Mouse (Mus musculus) cortical plate, adult 2 months (tissue): Measurements from ENCODE around the gene Ppp1r1b. TPM values are rescaled to one million over a fixed set of nuclear protein-coding genes. Genes with fewer than 3 reads are reported as not detected.

Experiments
- H3K27ac ChIP-seq: fragments of 200-500 bp; 2 replicates; pipeline ENCODE4 v1.5.1; 2012; ENCODE audit warnings: low read length, control low read depth, inconsistent platforms; ENCODE audit not compliant: insufficient read depth
- H3K4me1 ChIP-seq: fragments of 200-500 bp; 2 replicates; pipeline ENCODE4 v1.6.1; 2011; ENCODE audit warnings: low read length; ENCODE audit not compliant: control insufficient read depth, insufficient read depth
- H3K4me3 ChIP-seq: fragments of 200-500 bp; 2 replicates; pipeline ENCODE4 v1.5.1; 2011; ENCODE audit warnings: mild to moderate bottlenecking, low read length, control low read depth; ENCODE audit not compliant: insufficient read depth
- CTCF ChIP-seq: fragments of 200-500 bp; IDR thresholded peaks from 2 replicates; pipeline ENCODE4 v1.5.1; 2011; ENCODE audit warnings: mild to moderate bottlenecking, control low read depth, low read length; ENCODE audit not compliant: insufficient read depth; ENCODE audit errors: extremely low read depth
- POLR2A ChIP-seq: fragments of 200-500 bp; IDR thresholded peaks from 2 replicates; pipeline ENCODE4 v1.6.1; 2011; ENCODE audit warnings: mild to moderate bottlenecking, low read length, control low read depth; ENCODE audit not compliant: insufficient read depth; ENCODE audit errors: extremely low read depth
- polyA plus RNA-seq: library from polyadenylated mRNA; depleted of rRNA; stranded (reverse); fragments of >200 nt; gene quantifications from 2 replicates; pipeline ENCODE4 v1.2.3, GENCODE M21; 2012; rRNA removed

Ppp1r1b gene
- 127 and 322 TPM in 2 replicates for polyA plus RNA-seq

DNA sequence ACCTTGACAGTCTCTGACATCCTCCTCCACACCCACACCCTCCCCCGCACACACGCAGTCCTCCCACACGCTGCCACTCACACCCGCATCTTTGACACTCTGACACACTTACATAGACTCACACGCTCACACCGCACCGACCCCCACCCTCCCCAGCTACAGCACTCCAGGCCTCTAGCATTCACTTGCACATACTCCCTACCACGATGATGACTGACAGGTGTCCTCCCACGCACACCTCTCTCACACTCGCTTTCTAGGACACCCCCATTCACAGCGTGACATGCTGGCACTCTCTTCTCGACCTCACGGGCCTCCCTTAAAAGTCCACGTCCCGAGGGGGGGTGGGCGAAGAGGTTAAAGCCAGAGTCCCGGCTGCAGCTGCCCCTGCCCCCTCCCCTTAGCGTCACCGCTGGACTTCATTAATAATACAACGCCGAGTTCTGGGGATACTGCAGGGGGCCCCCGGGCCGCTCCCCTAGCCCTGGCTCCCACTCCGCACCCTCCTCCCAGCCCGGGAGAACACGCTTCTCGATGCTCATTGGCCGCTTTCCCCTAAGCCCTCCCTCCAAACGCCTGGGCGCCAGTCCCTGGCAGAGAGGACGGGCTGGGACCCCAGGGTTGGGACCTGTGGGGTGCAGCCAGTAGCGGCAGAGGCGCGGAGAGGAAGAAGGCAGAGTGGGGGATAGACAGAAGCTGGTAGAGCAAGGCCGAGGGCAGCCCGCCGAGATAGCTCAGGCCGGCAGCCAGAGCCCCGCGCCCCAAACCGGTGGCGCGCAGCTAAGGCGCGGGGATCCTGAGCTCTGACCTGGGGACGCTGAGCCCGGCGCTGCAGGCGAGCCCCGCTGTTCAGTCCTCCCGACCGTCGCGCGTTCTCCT lies at the start of gene Ppp1r1b:
Gene Ppp1r1b, plus strand, starts transcription at position 322 of the 879 bp plus-strand sequence.
- TF ChIP-seq CTCF (no peak), POLR2A (no peak)
- H3K4me3 ChIP-seq = peak within 1 kb of the TSS; percentile 96
- peak within 1 kb of the TSS; percentile 78 for H3K27ac ChIP-seq
- peaks cover 5% of the 10 kb centered on the region; the same call in 1 of the 2 replicates for H3K4me1 ChIP-seq

DNA sequence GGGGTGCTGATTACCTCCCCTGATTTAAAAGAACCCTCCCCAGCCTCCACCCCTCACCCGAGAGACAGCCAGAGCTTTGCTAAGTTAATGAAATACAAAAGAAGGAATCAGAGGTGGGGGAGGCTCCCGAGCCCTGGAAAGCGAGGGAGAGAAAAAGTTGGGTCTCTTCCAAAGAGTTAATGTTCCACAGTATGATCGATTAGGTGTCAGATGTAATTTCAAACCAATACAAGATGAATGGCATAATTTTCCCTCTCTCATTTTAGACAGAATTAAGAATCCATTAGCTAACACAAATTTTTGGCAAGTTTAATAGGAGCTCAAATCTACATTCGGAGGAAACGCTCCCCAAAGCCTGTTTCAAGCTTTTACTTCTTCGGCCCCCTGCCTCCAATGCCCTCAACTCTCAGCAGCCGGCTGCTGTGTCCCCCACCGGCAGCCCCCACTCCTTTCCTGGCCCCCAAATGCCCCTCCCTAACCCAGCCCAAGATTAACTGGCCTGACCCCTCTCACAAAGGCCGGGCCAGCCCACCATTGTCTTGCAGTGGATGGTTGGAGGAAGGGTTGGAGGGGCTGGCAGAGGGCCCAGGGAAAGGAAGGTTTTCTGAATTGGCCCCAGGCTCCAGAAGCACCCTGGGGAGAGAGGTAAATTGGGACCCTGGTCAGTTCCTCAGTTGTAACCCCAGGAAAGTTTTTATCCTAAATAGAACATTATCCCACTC lies 49.6 kb upstream of the Ppp1r1b start:
- TF ChIP-seq CTCF (no peak), POLR2A (no peak)
- peaks cover 3% of the 10 kb centered on the region for H3K4me1 ChIP-seq
- H3K4me3 ChIP-seq = no peak overlapping the region
- no peak overlapping the region for H3K27ac ChIP-seq

DNA sequence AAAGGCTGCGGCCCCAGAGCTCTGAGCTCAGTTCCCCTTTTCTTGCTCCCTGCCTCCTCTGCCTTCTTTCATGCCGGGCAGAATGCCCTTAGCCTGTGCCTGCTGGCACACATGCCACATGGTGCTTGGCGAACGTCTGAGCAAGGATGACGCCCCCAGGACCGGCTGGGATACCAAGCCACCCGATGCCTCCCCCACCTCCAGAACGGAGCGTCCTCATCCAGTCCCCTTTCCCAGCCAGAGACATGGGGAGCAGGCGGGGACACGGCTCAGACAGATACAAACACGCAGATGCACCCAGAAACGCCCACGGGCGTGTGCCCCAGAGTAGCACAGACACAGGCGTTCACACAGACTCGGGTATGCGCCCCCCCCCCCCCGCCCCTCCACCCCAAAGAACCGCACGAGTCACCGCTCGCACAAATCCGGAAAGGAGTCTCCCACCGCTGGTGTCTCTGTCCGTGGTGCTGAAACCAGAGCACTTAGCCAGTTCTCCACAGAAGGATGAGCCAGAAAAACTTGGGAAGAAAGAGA lies 34.3 kb upstream of the Ppp1r1b start:
- TF ChIP-seq CTCF (no peak), POLR2A (no peak)
- Histone ChIP-seq H3K4me3 (no peak overlapping the region), H3K4me1 (peaks cover 1% of the 10 kb centered on the region; the same call in 1 of the 2 replicates), H3K27ac (no peak overlapping the region)

- H3K27ac ChIP-seq = no peak overlapping the region
- TF ChIP-seq POLR2A = no peak
- no peak for TF ChIP-seq CTCF
- H3K4me1 ChIP-seq = peaks cover 3% of the 10 kb centered on the region; the same call in 1 of the 2 replicates
- H3K4me3 ChIP-seq = no peak overlapping the region
Measured at GRCm38 (mm10) chr11:98317479-98317878, 30.7 kb upstream of the Ppp1r1b start.

GRCm38 (mm10) chr11:98318421-98319116 lies 29.6 kb upstream of the Ppp1r1b start:
- no peak for TF ChIP-seq CTCF
- peak; percentile 14; the same call in 1 of the 2 replicates for TF ChIP-seq POLR2A
- peak overlapping the region; percentile 24 for H3K4me3 ChIP-seq
- 0 out of 2 replicates have a peak overlapping the region, but pooled peaks have one; percentile 51 for H3K27ac ChIP-seq
- H3K4me1 ChIP-seq = peaks cover 6% of the 10 kb centered on the region

GRCm38 (mm10) chr11:98319120-98319519 lies 29.1 kb upstream of the Ppp1r1b start:
- 0 out of 2 replicates have a peak overlapping the region, but pooled peaks have one; percentile 51 for H3K27ac ChIP-seq
- H3K4me1 ChIP-seq = peaks cover 8% of the 10 kb centered on the region
- H3K4me3 ChIP-seq = peak overlapping the region; percentile 24; the same call in 1 of the 2 replicates
- TF ChIP-seq CTCF (no peak), POLR2A (0 out of 2 replicates have a peak, but pooled peaks have one; percentile 12)

GRCm38 (mm10) chr11:98319544-98319943 lies 28.7 kb upstream of the Ppp1r1b start:
- H3K27ac ChIP-seq = peak overlapping the region; percentile 51; the same call in 1 of the 2 replicates
- peak overlapping the region; percentile 24; the same call in 1 of the 2 replicates for H3K4me3 ChIP-seq
- peaks cover 8% of the 10 kb centered on the region for H3K4me1 ChIP-seq
- TF ChIP-seq CTCF (no peak), POLR2A (no peak)

- H3K27ac ChIP-seq = peak overlapping the region; percentile 51; the same call in 1 of the 2 replicates
- TF ChIP-seq POLR2A (no peak), CTCF (no peak)
- peaks cover 8% of the 10 kb centered on the region for H3K4me1 ChIP-seq
- no peak overlapping the region for H3K4me3 ChIP-seq
Measured at GRCm38 (mm10) chr11:98319944-98320343, 28.3 kb upstream of the Ppp1r1b start.
